Mouse (Mus musculus): ENCODE results near the gene Tspoap1. TPM values are rescaled to one million over a fixed set of nuclear protein-coding genes. Genes with fewer than 3 reads are reported as not detected.

Tspoap1 gene
- total and polyA plus RNA-seq, 2 experiments from 2014 or later = 33.2 to 137 TPM

GRCm38 (mm10) chr11:87755360-87756017 lies 4.9 kb upstream of the Tspoap1 start:
- H3K4me3 ChIP-seq (ENCODE audit: low read length) = no peak overlapping the region
- DNase-seq (ENCODE audit: low spot score) = no peak
- 0 out of 2 replicates have a peak, but pooled peaks cover 3% of the 10 kb centered on the region for H3K4me1 ChIP-seq (ENCODE audit: insufficient read depth, low read length)
- no peaks in the 10 kb centered on the region for H3K36me3 ChIP-seq (ENCODE audit: insufficient read depth, low read length)
- no peak overlapping the region for H3K9ac ChIP-seq (replicated peaks; ENCODE audit: low read length)
- H3K27me3 ChIP-seq (ENCODE audit: insufficient read depth, low read length) = no peaks in the 10 kb centered on the region
- no peak for ATAC-seq
- WGBS = 75% methylated on average over 17 of the region's 17 CpGs
- no peak for TF ChIP-seq CTCF (IDR thresholded peaks at IDR 0.05; ENCODE audit: low read depth)
- no peak overlapping the region for H3K4me2 ChIP-seq (ENCODE audit: low read depth, low read length)
- H3K9me3 ChIP-seq (ENCODE audit: low read length) = no peaks in the 10 kb centered on the region
- no peak overlapping the region for H3K27ac ChIP-seq

- no peak for DNase-seq (ENCODE audit: low spot score)
- H3K4me1 ChIP-seq (ENCODE audit: insufficient read depth, low read length) = 0 out of 2 replicates have a peak, but pooled peaks cover 3% of the 10 kb centered on the region
- no peak overlapping the region for H3K9ac ChIP-seq (replicated peaks; ENCODE audit: low read length)
- no peak overlapping the region for H3K4me2 ChIP-seq (ENCODE audit: low read depth, low read length)
- no peak overlapping the region for H3K4me3 ChIP-seq (ENCODE audit: low read length)
- no peak overlapping the region for H3K27ac ChIP-seq
- TF ChIP-seq CTCF (IDR thresholded peaks at IDR 0.05; ENCODE audit: low read depth) = no peak
- no peaks in the 10 kb centered on the region for H3K36me3 ChIP-seq (ENCODE audit: insufficient read depth, low read length)
- no peak for ATAC-seq
- WGBS = 82% methylated on average over 15 of the region's 15 CpGs
- H3K27me3 ChIP-seq (ENCODE audit: insufficient read depth, low read length) = no peaks in the 10 kb centered on the region
- H3K9me3 ChIP-seq (ENCODE audit: low read length) = no peaks in the 10 kb centered on the region
Measured at GRCm38 (mm10) chr11:87756251-87756820, 4.0 kb upstream of the Tspoap1 start.

GRCm38 (mm10) chr11:87757001-87757954 lies 3.1 kb upstream of the Tspoap1 start:
- ATAC-seq (no peak), DNase-seq (ENCODE audit: low spot score) (no peak)
- WGBS = 86% methylated on average over 25 of the region's 25 CpGs
- Histone ChIP-seq H3K9ac (replicated peaks; ENCODE audit: low read length) (no peak overlapping the region), H3K4me1 (ENCODE audit: insufficient read depth, low read length) (0 out of 2 replicates have a peak, but pooled peaks cover 3% of the 10 kb centered on the region), H3K36me3 (ENCODE audit: insufficient read depth, low read length) (no peaks in the 10 kb centered on the region), H3K4me2 (ENCODE audit: low read depth, low read length) (no peak overlapping the region), H3K4me3 (ENCODE audit: low read length) (no peak overlapping the region), H3K27ac (no peak overlapping the region), H3K9me3 (ENCODE audit: low read length) (no peaks in the 10 kb centered on the region), H3K27me3 (ENCODE audit: insufficient read depth, low read length) (no peaks in the 10 kb centered on the region)
- TF ChIP-seq CTCF (IDR thresholded peaks at IDR 0.05; ENCODE audit: low read depth) = no peak

DNA sequence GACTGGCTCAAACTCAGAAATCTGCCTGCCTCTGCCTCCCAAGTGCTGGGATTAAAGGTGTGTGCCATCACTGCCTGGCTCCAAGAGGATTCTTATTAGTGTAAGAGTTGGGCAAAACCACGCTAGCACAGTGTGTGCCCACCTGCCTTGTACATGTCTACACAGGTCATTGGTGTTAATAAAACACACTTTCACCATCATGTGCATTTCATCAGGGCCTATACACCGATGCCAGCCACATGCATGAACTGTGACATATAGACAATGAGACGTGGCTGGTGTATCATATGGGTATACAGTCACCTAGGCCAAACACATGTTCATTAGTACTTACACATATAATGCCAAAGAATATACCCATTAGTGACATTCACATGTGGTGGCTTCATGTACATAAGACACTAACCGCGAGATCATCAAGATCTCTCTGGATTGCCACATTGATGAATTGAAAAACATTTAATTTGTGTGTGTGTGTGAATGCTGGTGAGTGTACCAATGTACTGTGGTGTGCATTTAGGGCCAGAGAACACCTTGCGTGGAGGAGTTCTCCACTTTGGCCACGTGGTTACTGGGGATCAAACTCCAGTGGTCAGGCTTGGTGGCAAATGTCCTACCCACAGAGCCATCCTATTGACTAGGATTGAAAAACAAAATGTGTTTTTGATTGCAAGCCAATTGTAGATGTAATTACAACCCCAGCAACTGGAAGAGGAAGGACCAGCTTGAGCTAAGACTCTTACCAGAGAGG lies 2.0 kb upstream of the Tspoap1 start:
- ATAC-seq (no peak), DNase-seq (ENCODE audit: low spot score) (no peak)
- 78% methylated on average over 7 of the region's 7 CpGs for WGBS

GRCm38 (mm10) chr11:87758957-87759608 lies 1.3 kb upstream of the Tspoap1 start:
- 78% methylated on average over 4 of the region's 4 CpGs for WGBS

More for the DNA sequence above, 2.0 kb upstream of the Tspoap1 start:
- H3K4me3 ChIP-seq (ENCODE audit: low read length) = no peak overlapping the region
- TF ChIP-seq CTCF (IDR thresholded peaks at IDR 0.05; ENCODE audit: low read depth) = no peak
- H3K36me3 ChIP-seq (ENCODE audit: insufficient read depth, low read length) = no peaks in the 10 kb centered on the region
- H3K27me3 ChIP-seq (ENCODE audit: insufficient read depth, low read length) = no peaks in the 10 kb centered on the region
- no peaks in the 10 kb centered on the region for H3K9me3 ChIP-seq (ENCODE audit: low read length)
- peaks cover 3% of the 10 kb centered on the region; the same call in 1 of the 2 replicates for H3K4me1 ChIP-seq (ENCODE audit: insufficient read depth, low read length)
- H3K9ac ChIP-seq (replicated peaks; ENCODE audit: low read length) = no peak overlapping the region
- no peak overlapping the region for H3K27ac ChIP-seq
- H3K4me2 ChIP-seq (ENCODE audit: low read depth, low read length) = no peak overlapping the region

More at GRCm38 (mm10) chr11:87758957-87759608, 1.3 kb upstream of the Tspoap1 start:
- Histone ChIP-seq H3K9me3 (ENCODE audit: low read length) (no peaks in the 10 kb centered on the region), H3K4me2 (ENCODE audit: low read depth, low read length) (no peak overlapping the region), H3K4me1 (ENCODE audit: insufficient read depth, low read length) (peaks cover 5% of the 10 kb centered on the region; the same call in 1 of the 2 replicates), H3K9ac (replicated peaks; ENCODE audit: low read length) (no peak overlapping the region), H3K27me3 (ENCODE audit: insufficient read depth, low read length) (no peaks in the 10 kb centered on the region), H3K36me3 (ENCODE audit: insufficient read depth, low read length) (no peaks in the 10 kb centered on the region), H3K27ac (no peak overlapping the region), H3K4me3 (ENCODE audit: low read length) (no peak overlapping the region)
- ATAC-seq (no peak), DNase-seq (ENCODE audit: low spot score) (no peak)
- no peak for TF ChIP-seq CTCF (IDR thresholded peaks at IDR 0.05; ENCODE audit: low read depth)

Data from hindbrain, postnatal 0 days (tissue).